ENCODE assay signal across 8 mouse cellular contexts in the genomic region with DNA sequence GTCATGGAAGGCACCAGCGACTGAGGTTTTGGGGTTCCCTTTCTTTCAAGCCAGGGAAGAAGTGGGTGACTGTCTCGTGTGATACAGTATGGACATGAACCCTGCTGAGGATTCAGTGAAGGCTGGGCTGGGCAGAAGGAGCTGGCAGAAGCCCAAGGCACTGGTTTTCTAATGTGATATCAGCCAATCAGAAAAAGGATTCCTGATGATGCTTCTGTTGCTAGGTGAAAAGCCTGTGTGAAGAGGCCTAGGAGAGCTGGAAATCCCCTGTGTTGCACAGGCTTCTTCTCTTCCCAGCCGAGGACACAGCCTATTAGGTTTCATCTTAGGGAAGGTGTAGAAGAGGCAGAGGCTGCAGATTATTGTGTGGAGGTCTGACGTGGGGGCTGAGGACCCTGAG. TPM values are rescaled to one million over a fixed set of nuclear protein-coding genes. Genes with fewer than 3 reads are reported as not detected.
DNase-seq lines count a peak whose midpoint lies in the region; ATAC-seq and TF ChIP-seq lines count a peak whose summit lies in the region.

No protein-coding gene starts in this region.

- H3K36me3 ChIP-seq in ES-E14 (ENCODE audit: control insufficient read depth, insufficient read depth, low read length, poor library complexity, severe bottlenecking): no peaks in the 10 kb centered on the region
- H3K36me3 ChIP-seq in forebrain, embryonic 12.5 days (replicated peaks): no peaks in the 10 kb centered on the region
- H3K36me3 ChIP-seq in hindbrain, embryonic 11.5 days (ENCODE audit: control insufficient read depth, insufficient read depth, low read length): no peaks in the 10 kb centered on the region

- H3K27ac ChIP-seq in ES-E14 (ENCODE audit: insufficient read depth, low read depth, low read length, poor library complexity, severe bottlenecking): no peak overlapping the region
- H3K27ac ChIP-seq in forebrain, embryonic 12.5 days: no peak overlapping the region
- no peak overlapping the region for H3K27ac ChIP-seq in hindbrain, embryonic 11.5 days (ENCODE audit: low read depth, low read length)
- H3K27ac ChIP-seq in layer of hippocampus, adult 2 months: no peak overlapping the region

- no peak overlapping the region for H3K9ac ChIP-seq in ES-E14 (ENCODE audit: insufficient read depth, low read depth, low read length, poor library complexity, severe bottlenecking)
- H3K9ac ChIP-seq in forebrain, embryonic 12.5 days: no peak overlapping the region
- H3K9ac ChIP-seq in hindbrain, embryonic 11.5 days (ENCODE audit: low read depth, low read length): no peak overlapping the region

- H3K9me3 ChIP-seq in ES-E14 (ENCODE audit: control insufficient read depth, insufficient read depth, low read depth, low read length): no peaks in the 10 kb centered on the region
- H3K9me3 ChIP-seq in forebrain, embryonic 12.5 days: no peaks in the 10 kb centered on the region
- H3K9me3 ChIP-seq in hindbrain, embryonic 11.5 days (ENCODE audit: control insufficient read depth, low read length): no peaks in the 10 kb centered on the region

- no peak overlapping the region for H3K4me3 ChIP-seq in ES-E14 (ENCODE audit: insufficient read depth in 1 of 2, low read depth in 1 of 2, low read length in 2 of 2, poor library complexity in 1 of 2, severe bottlenecking in 1 of 2)
- no peak overlapping the region for H3K4me3 ChIP-seq in forebrain, embryonic 12.5 days (replicated peaks)
- H3K4me3 ChIP-seq in hindbrain, embryonic 11.5 days (ENCODE audit: low read depth, low read length): no peak overlapping the region
- no peak overlapping the region for H3K4me3 ChIP-seq in layer of hippocampus, adult 2 months

- no peak overlapping the region for H3K4me2 ChIP-seq in forebrain, embryonic 12.5 days
- H3K4me2 ChIP-seq in hindbrain, embryonic 11.5 days (replicated peaks; ENCODE audit: low read depth, low read length): no peak overlapping the region

- WGBS in forebrain, embryonic 12.5 days: 37% methylated on average over 4 of the region's 4 CpGs
- 23% methylated on average over 4 of the region's 4 CpGs for WGBS in hindbrain, embryonic 11.5 days

- H3K4me1 ChIP-seq in ES-E14 (ENCODE audit: control insufficient read depth in 2 of 2, insufficient read depth in 2 of 2, low read length in 2 of 2, poor library complexity in 1 of 2): peaks cover 0 to 2% of the 10 kb centered on the region in 2 experiments; a peak in 1 of 4 replicates
- peaks cover 20% of the 10 kb centered on the region for H3K4me1 ChIP-seq in forebrain, embryonic 12.5 days
- H3K4me1 ChIP-seq in hindbrain, embryonic 11.5 days (replicated peaks; ENCODE audit: control insufficient read depth, insufficient read depth, low read length): 0 out of 2 replicates have a peak, but pooled peaks cover 3% of the 10 kb centered on the region

- ATAC-seq in forebrain, embryonic 12.5 days (ENCODE audit: low FRiP score): peak; percentile 70
- peak; percentile 36; the same call in 1 of the 2 replicates for ATAC-seq in hindbrain, embryonic 11.5 days (ENCODE audit: low FRiP score)
- ATAC-seq in megakaryocyte-erythroid progenitor cell, adult 5-6 weeks (replicated peaks; ENCODE audit: low FRiP score, low TSS enrichment, poor library complexity, severe bottlenecking): 0 out of 2 replicates have a peak, but pooled peaks have one; percentile 23
- no peak for ATAC-seq in erythroblast, adult 5-6 weeks (replicated peaks; ENCODE audit: low FRiP score, poor library complexity, severe bottlenecking)

- peaks cover 52% of the 10 kb centered on the region for H3K27me3 ChIP-seq in forebrain, embryonic 12.5 days
- peaks cover 13% of the 10 kb centered on the region for H3K27me3 ChIP-seq in hindbrain, embryonic 11.5 days (ENCODE audit: control insufficient read depth, insufficient read depth, low read length)

- no peak for TF ChIP-seq CTCF in layer of hippocampus, adult 2 months (conservative IDR thresholded peaks at IDR 0.05)

- DNase-seq in ES-E14 (ENCODE audit: low read depth, low spot score): peak; percentile 58
- DNase-seq in adrenal gland, postnatal 25 days: peak; percentile 58
- DNase-seq in hindbrain, embryonic 11.5 days (ENCODE audit: low spot score): peak; percentile 84
- DNase-seq in layer of hippocampus, adult 2 months (ENCODE audit: low spot score in 2 of 2): peak; percentile 67 to 69
- peak; percentile 66 to 72 for DNase-seq in right cerebral cortex, adult 2 months (ENCODE audit: low spot score in 2 of 2)

- in situ Hi-C loops in ES-E14 (cut with MboI; ENCODE audit: low sequenced_read_pairs in 2 of 2, unreplicated experiment in 2 of 2): no loop called here

TF ChIP-seq in ES-E14, 5 proteins besides CTCF, POLR2A, EP300 and RAD21:
- TF ChIP-seq MAFK (IDR thresholded peaks at IDR 0.05; ENCODE audit: insufficient read depth, low read depth, low read length) (no peak), CHD2 (IDR thresholded peaks at IDR 0.05; ENCODE audit: low read depth, low read length) (peak; percentile 96)

RNA-seq across cellular contexts. Expression of a gene that starts 4.0 kb away (rescaled TPM):
- 1.9 and 2.9 TPM in 2 replicates for total RNA-seq in ES-E14 (2012; rRNA removed)
- total RNA-seq in adrenal gland, postnatal 25 days (2021): 15.5 and 17.0 TPM in 2 replicates
- polyA plus RNA-seq in forebrain, embryonic 12.5 days (2016; fragmentation: Nextera tagmentation; extraction: Ambion mirVana): 1.9 and 2.5 TPM in 2 replicates
- 2.4 and 3.1 TPM in 2 replicates for polyA plus RNA-seq in hindbrain, embryonic 11.5 days (2014; fragmentation: Nextera tagmentation; extraction: Ambion mirVana)
- total RNA-seq in layer of hippocampus, adult 2 months (2021): 1 to 10 TPM; 1.7 to 1.8 TPM
- total RNA-seq in megakaryocyte-erythroid progenitor cell, adult 5-6 weeks (2014; fragmentation: Nextera tagmentation): 20.3 and 24.1 TPM in 2 replicates
- total RNA-seq in megakaryocyte-erythroid progenitor cell, adult 5-6 weeks (2017): 68.7 and 80.9 TPM in 2 replicates
- 60.8 and 138 TPM in 2 replicates for total RNA-seq in erythroblast, adult 5-6 weeks (2015; ENCODE audit: low replicate concordance)
- 38.6 and 79.7 TPM in 2 replicates for total RNA-seq in erythroblast, adult 5-6 weeks (2017; ENCODE audit: low replicate concordance)

RNA-seq across cellular contexts. Expression of a gene that starts 22.8 kb away (rescaled TPM):
- not detected in 2 replicates for total RNA-seq in ES-E14 (2012; rRNA removed)
- total RNA-seq in adrenal gland, postnatal 25 days (2021): 0.43 TPM in 1 of 2 replicates, not detected in the other
- not detected in 2 replicates for polyA plus RNA-seq in forebrain, embryonic 12.5 days (2016; fragmentation: Nextera tagmentation; extraction: Ambion mirVana)
- polyA plus RNA-seq in hindbrain, embryonic 11.5 days (2014; fragmentation: Nextera tagmentation; extraction: Ambion mirVana): not detected in 2 replicates
- under 1 TPM in 1 of 2 experiments, not detected in 1; 0.17 TPM for total RNA-seq in layer of hippocampus, adult 2 months (2021)
- total RNA-seq in megakaryocyte-erythroid progenitor cell, adult 5-6 weeks (2014; fragmentation: Nextera tagmentation): 8.7 and 32.0 TPM in 2 replicates
- total RNA-seq in megakaryocyte-erythroid progenitor cell, adult 5-6 weeks (2017): 7.8 and 10.4 TPM in 2 replicates
- 4.8 and 8.1 TPM in 2 replicates for total RNA-seq in erythroblast, adult 5-6 weeks (2015; ENCODE audit: low replicate concordance)
- 1.4 TPM in 1 of 2 replicates, not detected in the other for total RNA-seq in erythroblast, adult 5-6 weeks (2017; ENCODE audit: low replicate concordance)

RNA-seq across cellular contexts. Expression of a gene that starts 26.1 kb away (rescaled TPM):
- 0.48 and 1.6 TPM in 2 replicates for total RNA-seq in ES-E14 (2012; rRNA removed)
- total RNA-seq in adrenal gland, postnatal 25 days (2021): 14.2 and 19.2 TPM in 2 replicates
- not detected in 2 replicates for polyA plus RNA-seq in forebrain, embryonic 12.5 days (2016; fragmentation: Nextera tagmentation; extraction: Ambion mirVana)
- polyA plus RNA-seq in hindbrain, embryonic 11.5 days (2014; fragmentation: Nextera tagmentation; extraction: Ambion mirVana): not detected in 2 replicates
- 1 to 10 TPM in 1 of 2 experiments, under 1 TPM in 1; 0.66 to 1.2 TPM for total RNA-seq in layer of hippocampus, adult 2 months (2021)
- 2.0 and 4.4 TPM in 2 replicates for total RNA-seq in megakaryocyte-erythroid progenitor cell, adult 5-6 weeks (2014; fragmentation: Nextera tagmentation)
- 12.4 and 31.9 TPM in 2 replicates for total RNA-seq in megakaryocyte-erythroid progenitor cell, adult 5-6 weeks (2017)
- total RNA-seq in erythroblast, adult 5-6 weeks (2015; ENCODE audit: low replicate concordance): 92.2 and 127 TPM in 2 replicates
- total RNA-seq in erythroblast, adult 5-6 weeks (2017; ENCODE audit: low replicate concordance): 32.1 and 32.2 TPM in 2 replicates

RNA-seq across cellular contexts. Expression of a gene that starts 44.2 kb away (rescaled TPM):
- 3.4 and 5.7 TPM in 2 replicates for total RNA-seq in ES-E14 (2012; rRNA removed)
- total RNA-seq in adrenal gland, postnatal 25 days (2021): 14.0 and 18.1 TPM in 2 replicates
- polyA plus RNA-seq in forebrain, embryonic 12.5 days (2016; fragmentation: Nextera tagmentation; extraction: Ambion mirVana): 1.1 and 1.2 TPM in 2 replicates
- polyA plus RNA-seq in hindbrain, embryonic 11.5 days (2014; fragmentation: Nextera tagmentation; extraction: Ambion mirVana): 1.3 and 2.5 TPM in 2 replicates
- total RNA-seq in layer of hippocampus, adult 2 months (2021): 1 to 10 TPM; 1.0 to 1.3 TPM
- total RNA-seq in megakaryocyte-erythroid progenitor cell, adult 5-6 weeks (2014; fragmentation: Nextera tagmentation): 5.9 TPM in 1 of 2 replicates, not detected in the other
- 15.0 and 24.9 TPM in 2 replicates for total RNA-seq in megakaryocyte-erythroid progenitor cell, adult 5-6 weeks (2017)
- 6.5 and 9.8 TPM in 2 replicates for total RNA-seq in erythroblast, adult 5-6 weeks (2015; ENCODE audit: low replicate concordance)
- 15.9 and 53.1 TPM in 2 replicates for total RNA-seq in erythroblast, adult 5-6 weeks (2017; ENCODE audit: low replicate concordance)

RNA-seq across cellular contexts. Expression of a gene that starts 58.2 kb away (rescaled TPM):
- total RNA-seq in ES-E14 (2012; rRNA removed): 4.0 and 5.1 TPM in 2 replicates
- total RNA-seq in adrenal gland, postnatal 25 days (2021): 43.1 and 56.6 TPM in 2 replicates
- polyA plus RNA-seq in forebrain, embryonic 12.5 days (2016; fragmentation: Nextera tagmentation; extraction: Ambion mirVana): 0.47 and 1.1 TPM in 2 replicates
- 0.19 and 0.50 TPM in 2 replicates for polyA plus RNA-seq in hindbrain, embryonic 11.5 days (2014; fragmentation: Nextera tagmentation; extraction: Ambion mirVana)
- total RNA-seq in layer of hippocampus, adult 2 months (2021): 1 to 10 TPM; 7.8 to 9.3 TPM
- 25.8 and 90.1 TPM in 2 replicates for total RNA-seq in megakaryocyte-erythroid progenitor cell, adult 5-6 weeks (2014; fragmentation: Nextera tagmentation)
- 49.7 and 50.5 TPM in 2 replicates for total RNA-seq in megakaryocyte-erythroid progenitor cell, adult 5-6 weeks (2017)
- total RNA-seq in erythroblast, adult 5-6 weeks (2015; ENCODE audit: low replicate concordance): 0.38 and 5.2 TPM in 2 replicates
- total RNA-seq in erythroblast, adult 5-6 weeks (2017; ENCODE audit: low replicate concordance): 7.8 and 11.2 TPM in 2 replicates
